Mouse (Mus musculus) ES-Bruce4 (cell line): ENCODE data around the gene Rpusd3.

ENCODE experiments used
- CTCF ChIP-seq: IDR thresholded peaks from one replicate; pipeline ENCODE4 v1.8.1; 2011; ENCODE audit warnings: low read depth, low read length
- EP300 ChIP-seq: IDR thresholded peaks from 2 replicates; pipeline ENCODE4 v1.6.1; 2011; ENCODE audit warnings: low read depth, low read length; ENCODE audit not compliant: insufficient read depth
- POLR2A ChIP-seq: IDR thresholded peaks from one replicate; pipeline ENCODE4 v1.8.1; 2011; ENCODE audit warnings: low read length; ENCODE audit not compliant: insufficient read depth

GRCm38 (mm10) chr6:113366639-113367038 lies 52.5 kb downstream of the Rpusd3 start:
- TF ChIP-seq EP300 (no peak), POLR2A (no peak), CTCF (no peak)
